Mouse (Mus musculus) hindbrain, embryonic 11.5 days (tissue): ENCODE measurements around the gene Stx1a. TPM values are rescaled to one million over a fixed set of nuclear protein-coding genes. Genes with fewer than 3 reads are reported as not detected.

Experiments used
- ATAC-seq: fragments of 200-750 bp; cut with Nextera tagmentation; 2 replicates; pipeline ENCODE4 v1.8.0; 2017; ENCODE audit warnings: mild to moderate bottlenecking, moderate TSS enrichment, moderate library complexity; ENCODE audit not compliant: low FRiP score
- DNase-seq: peaks from one replicate; pipeline ENCODE4 v3.0.0-alpha.2; 2015; ENCODE audit warnings: low spot score
- H3K27ac ChIP-seq: fragments of 300-500 bp; sonication (generic); 2 replicates; pipeline ENCODE4 v1.5.1; 2014; ENCODE audit warnings: mild to moderate bottlenecking, low read depth, low read length
- H3K27me3 ChIP-seq: fragments of 300-500 bp; sonication (generic); 2 replicates; pipeline ENCODE4 v1.6.1; 2014; ENCODE audit warnings: mild to moderate bottlenecking, low read length, moderate library complexity, mixed read lengths; ENCODE audit not compliant: control insufficient read depth, insufficient read depth
- H3K36me3 ChIP-seq: fragments of 300-500 bp; sonication (generic); 2 replicates; pipeline ENCODE4 v1.6.1; 2014; ENCODE audit warnings: mild to moderate bottlenecking, low read length, moderate library complexity, mixed read lengths; ENCODE audit not compliant: control insufficient read depth, insufficient read depth
- H3K4me1 ChIP-seq: fragments of 300-500 bp; sonication (generic); replicated peaks from 2 replicates; pipeline ENCODE4 v1.6.1; 2014; ENCODE audit warnings: low read length, mixed read lengths; ENCODE audit not compliant: control insufficient read depth, insufficient read depth
- H3K4me2 ChIP-seq: fragments of 300-500 bp; sonication (generic); replicated peaks from 2 replicates; pipeline ENCODE4 v1.6.1; 2014; ENCODE audit warnings: mild to moderate bottlenecking, low read depth, low read length
- H3K4me3 ChIP-seq: fragments of 300-500 bp; sonication (generic); 2 replicates; pipeline ENCODE4 v1.5.1; 2014; ENCODE audit warnings: low read depth, low read length
- H3K9ac ChIP-seq: fragments of 300-500 bp; sonication (generic); 2 replicates; pipeline ENCODE4 v1.6.1; 2014; ENCODE audit warnings: low read depth, low read length
- H3K9me3 ChIP-seq: fragments of 300-500 bp; sonication (generic); 2 replicates; pipeline ENCODE4 v1.6.1; 2016; ENCODE audit warnings: low read length; ENCODE audit not compliant: control insufficient read depth
- WGBS: fragments of 180-500 bp; shearing (Covaris S2); extraction: QIAGEN DNeasy Blood & Tissue Kit; methylation state at CpG from one replicate; pipeline ENCODE4 v1.1.7; 2014; 5-methylcytosine and 5-hydroxymethylcytosine counted together
- polyA plus RNA-seq: library from polyadenylated mRNA; unstranded; fragments of >200 nt; fragmentation: Nextera tagmentation; extraction: Ambion mirVana; gene quantifications from 2 replicates; pipeline ENCODE4 v1.2.1, GENCODE M21; 2014

Gene Stx1a
- polyA plus RNA-seq, 1 experiment from 2014 or later, result 21.8 TPM

DNA sequence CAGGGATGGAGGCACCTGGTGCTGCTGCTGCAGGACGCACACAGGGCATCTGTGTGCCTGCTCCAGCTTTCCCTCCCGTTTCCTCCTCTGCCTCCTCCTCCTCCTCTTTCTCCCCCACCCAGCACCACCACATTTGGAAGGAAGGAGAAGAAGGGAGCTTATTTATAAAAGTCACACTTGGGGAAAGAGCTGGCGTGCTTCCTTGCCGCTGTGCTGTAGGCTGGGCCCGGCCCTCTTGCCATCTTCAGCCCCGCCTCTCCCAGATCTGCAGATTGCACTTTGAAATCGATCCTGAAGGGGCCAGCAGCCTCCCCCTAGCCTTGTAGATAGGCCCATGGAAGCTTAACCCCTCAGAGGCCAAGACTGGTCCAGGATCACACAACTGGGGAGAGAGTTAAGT is 2.6 kb downstream of the Stx1a start:
- Histone ChIP-seq H3K9me3 (no peaks in the 10 kb centered on the region), H3K4me2 (peak overlapping the region; percentile 11; the same call in 1 of the 2 replicates), H3K9ac (no peak overlapping the region), H3K4me1 (no peaks in the 10 kb centered on the region; the same call in 1 of the 2 replicates), H3K27me3 (no peaks in the 10 kb centered on the region), H3K4me3 (no peak overlapping the region), H3K27ac (no peak overlapping the region), H3K36me3 (no peaks in the 10 kb centered on the region)
- 20% methylated on average over 7 of the region's 7 CpGs for WGBS
- ATAC-seq (no peak), DNase-seq (peak; percentile 14)

DNA sequence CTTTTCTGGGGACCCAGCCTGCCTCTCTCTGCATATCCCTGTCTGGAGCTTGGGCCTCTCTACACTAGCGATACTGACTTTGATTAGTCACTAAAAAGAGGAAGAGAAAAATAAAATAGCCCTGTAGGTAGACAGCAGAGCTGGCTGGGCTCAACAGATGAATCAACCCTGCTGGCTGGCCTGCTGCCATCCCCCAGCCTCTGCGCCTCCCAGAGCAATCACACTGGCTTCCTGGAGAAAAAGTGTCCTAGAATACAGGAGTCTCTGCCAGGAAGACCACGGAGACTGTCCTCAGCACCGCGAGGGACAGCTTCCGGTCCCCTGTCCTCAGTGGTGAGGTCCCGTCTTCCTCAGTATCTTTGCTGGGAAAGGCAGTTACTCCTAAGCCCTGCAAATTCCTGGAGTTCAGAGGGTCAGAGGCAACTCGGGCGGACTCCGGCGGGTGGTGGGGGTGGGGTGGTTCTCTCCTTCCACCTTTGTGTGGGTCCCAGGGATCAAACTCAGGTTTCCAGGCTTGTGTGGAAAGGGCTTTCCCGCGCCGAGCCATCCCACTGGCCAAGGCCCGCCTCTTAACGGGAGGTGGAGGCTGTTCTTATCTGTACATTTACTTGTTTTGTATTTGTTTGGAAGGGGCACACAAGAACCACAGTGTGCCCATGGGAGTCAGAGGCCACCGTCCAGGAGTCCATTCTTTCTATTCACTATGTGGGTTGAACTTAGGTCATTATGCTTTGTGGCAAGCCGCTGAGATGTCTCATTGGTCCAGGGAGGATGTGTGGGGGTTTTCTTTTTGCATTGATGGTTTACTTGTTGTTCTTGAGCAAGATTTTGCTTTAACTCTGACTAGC is 5.9 kb downstream of the Stx1a start:
- Histone ChIP-seq H3K27ac (no peak overlapping the region), H3K4me2 (no peak overlapping the region), H3K27me3 (no peaks in the 10 kb centered on the region), H3K9me3 (no peaks in the 10 kb centered on the region), H3K4me3 (no peak overlapping the region), H3K36me3 (no peaks in the 10 kb centered on the region), H3K9ac (no peak overlapping the region), H3K4me1 (no peaks in the 10 kb centered on the region)
- DNase-seq (no peak), ATAC-seq (no peak)
- 56% methylated on average over 18 of the region's 18 CpGs for WGBS

DNA sequence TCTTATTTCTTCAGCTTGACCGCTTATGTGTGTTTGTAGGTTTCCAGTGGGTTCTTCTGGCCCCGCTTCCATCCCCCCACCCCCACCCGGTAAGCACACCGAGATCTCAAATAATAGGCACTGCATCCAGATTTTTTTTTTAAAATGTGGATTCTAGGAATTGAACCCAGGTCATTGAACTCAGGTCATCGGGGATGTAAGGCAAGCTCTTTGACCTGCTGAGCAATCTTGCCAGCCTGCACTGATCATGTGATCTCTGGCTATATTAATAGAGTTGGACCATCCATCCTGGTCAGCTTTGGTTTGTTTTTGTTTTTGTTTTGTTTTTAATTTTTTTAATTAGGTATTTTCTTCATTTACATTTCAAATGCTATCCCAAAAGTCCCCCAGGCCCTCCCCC is 9.3 kb downstream of the Stx1a start:
- Histone ChIP-seq H3K27me3 (no peaks in the 10 kb centered on the region), H3K4me3 (no peak overlapping the region), H3K4me2 (no peak overlapping the region), H3K27ac (no peak overlapping the region), H3K9me3 (no peaks in the 10 kb centered on the region), H3K36me3 (no peaks in the 10 kb centered on the region), H3K4me1 (no peaks in the 10 kb centered on the region), H3K9ac (no peak overlapping the region)
- no peak for ATAC-seq
- DNase-seq, result no peak
- 93% methylated on average over 5 of the region's 5 CpGs for WGBS

DNA sequence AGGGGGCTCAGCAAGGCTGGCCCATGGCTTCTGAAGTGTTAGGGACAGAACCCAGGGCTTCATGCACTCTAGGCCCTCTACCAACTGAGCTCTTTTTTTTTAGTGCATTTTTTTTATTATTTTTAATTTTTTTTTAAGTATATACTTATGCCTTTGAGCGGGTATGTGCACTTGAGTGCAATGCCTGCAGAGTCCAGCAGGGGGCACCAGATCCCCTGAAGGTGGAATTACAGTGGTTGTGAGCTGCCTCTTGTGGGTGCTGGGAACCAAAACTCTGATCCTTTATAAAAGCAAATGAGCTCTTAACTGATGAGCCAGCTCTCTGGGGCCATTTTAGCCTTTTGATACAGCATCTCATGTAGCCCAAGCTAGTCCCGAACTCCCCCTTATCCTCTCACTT is 11.3 kb downstream of the Stx1a start:
- 100% methylated on average over 2 of the region's 2 CpGs for WGBS
- Histone ChIP-seq H3K4me1 (no peaks in the 10 kb centered on the region), H3K27me3 (no peaks in the 10 kb centered on the region), H3K27ac (no peak overlapping the region), H3K9me3 (no peaks in the 10 kb centered on the region), H3K9ac (no peak overlapping the region), H3K4me2 (no peak overlapping the region), H3K36me3 (no peaks in the 10 kb centered on the region), H3K4me3 (no peak overlapping the region)
- no peak for ATAC-seq
- no peak for DNase-seq

DNA sequence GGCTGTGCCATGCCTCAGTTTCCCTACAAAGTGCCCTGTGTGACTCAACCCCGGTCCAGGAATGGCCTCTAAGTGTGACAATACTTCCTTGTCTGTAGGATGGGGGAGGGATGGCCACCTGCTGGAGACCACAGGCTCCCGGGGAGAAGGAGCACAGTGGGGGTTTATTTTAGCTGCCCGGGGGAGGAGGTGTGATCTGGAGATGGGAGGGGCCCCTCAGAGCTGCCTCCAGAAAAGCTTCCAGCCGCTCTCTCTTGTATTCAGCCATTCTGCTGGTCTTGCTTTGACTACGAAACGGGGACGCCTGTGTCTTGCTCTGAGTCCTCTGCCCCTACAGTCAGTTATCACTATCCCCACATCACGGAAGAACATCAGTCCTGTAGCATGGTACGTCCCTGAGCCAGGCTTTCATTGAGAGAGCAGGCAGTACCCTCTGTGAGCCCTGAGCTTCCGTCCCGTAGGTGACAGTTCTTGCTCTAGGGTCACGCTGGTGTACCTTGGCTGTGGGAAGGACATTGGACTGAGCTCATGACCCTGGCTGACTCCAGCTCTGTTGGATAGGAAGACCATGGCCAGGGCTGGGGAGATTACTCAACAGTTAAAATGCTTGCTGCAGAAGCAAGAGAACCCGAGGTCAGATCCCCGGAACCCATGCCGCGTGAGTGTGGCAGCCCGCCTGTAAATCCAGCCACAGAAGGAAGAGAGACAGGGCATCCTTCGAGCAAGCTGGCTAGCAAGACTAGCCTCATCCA is 12.5 kb downstream of the Stx1a start:
- ATAC-seq, result no peak
- 66% methylated on average over 18 of the region's 18 CpGs for WGBS
- Histone ChIP-seq H3K9ac (no peak overlapping the region), H3K36me3 (no peaks in the 10 kb centered on the region), H3K27me3 (no peaks in the 10 kb centered on the region), H3K4me3 (no peak overlapping the region), H3K27ac (no peak overlapping the region), H3K4me1 (no peaks in the 10 kb centered on the region), H3K9me3 (no peaks in the 10 kb centered on the region), H3K4me2 (no peak overlapping the region)
- no peak for DNase-seq

DNA sequence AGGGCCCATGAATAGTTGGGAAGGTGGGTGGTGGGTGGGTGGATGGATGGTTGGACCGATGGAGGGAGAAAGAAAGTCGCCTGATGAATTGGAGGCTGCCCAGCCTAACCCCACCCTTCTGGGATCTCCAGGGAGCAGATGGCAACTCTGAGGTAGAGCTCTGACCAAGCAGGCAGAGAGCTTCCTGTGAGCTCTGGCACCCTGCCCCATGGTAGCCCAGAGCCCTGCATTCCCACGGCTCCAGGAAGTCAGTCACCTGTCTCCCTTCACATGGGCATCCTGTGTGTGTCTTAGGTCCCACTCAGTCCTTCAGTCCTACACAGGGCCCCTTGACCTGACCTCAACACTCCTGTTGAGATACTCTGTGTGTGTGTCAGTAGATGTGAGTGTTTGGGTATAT is 14.7 kb downstream of the Stx1a start:
- no peaks in the 10 kb centered on the region for H3K9me3 ChIP-seq
- H3K4me3 ChIP-seq, result no peak overlapping the region
- H3K9ac ChIP-seq, result no peak overlapping the region
- 83% methylated on average over 3 of the region's 3 CpGs for WGBS
- H3K27me3 ChIP-seq, result no peaks in the 10 kb centered on the region; the same call in 1 of the 2 replicates
- DNase-seq (no peak), ATAC-seq (no peak)
- 0 out of 2 replicates have a peak, but pooled peaks cover 2% of the 10 kb centered on the region for H3K4me1 ChIP-seq
- no peaks in the 10 kb centered on the region for H3K36me3 ChIP-seq
- no peak overlapping the region for H3K27ac ChIP-seq
- no peak overlapping the region for H3K4me2 ChIP-seq

DNA sequence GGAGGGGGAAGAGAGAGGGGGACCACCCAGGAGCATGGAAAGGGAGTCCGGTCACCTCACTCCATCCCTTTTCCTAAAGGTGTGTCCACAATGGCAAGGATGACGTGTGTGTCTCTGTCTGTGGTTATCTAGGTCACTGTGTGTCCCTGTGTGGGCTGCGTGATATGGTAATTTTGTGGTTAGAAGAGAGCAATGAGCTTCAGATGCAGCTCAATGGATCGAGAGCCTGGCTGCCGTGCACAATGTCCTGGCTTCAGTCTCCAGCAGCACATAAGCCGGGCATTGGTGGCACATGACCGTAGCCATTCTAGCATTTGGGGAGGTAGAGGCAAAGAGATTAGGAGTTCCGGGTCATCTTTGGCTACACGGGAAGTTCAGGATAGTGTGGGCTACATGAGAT is 16.3 kb downstream of the Stx1a start:
- WGBS, result 91% methylated on average over 9 of the region's 9 CpGs
- Histone ChIP-seq H3K36me3 (no peaks in the 10 kb centered on the region), H3K9me3 (no peaks in the 10 kb centered on the region), H3K4me2 (no peak overlapping the region), H3K9ac (no peak overlapping the region), H3K4me3 (no peak overlapping the region), H3K27me3 (no peaks in the 10 kb centered on the region; the same call in 1 of the 2 replicates), H3K27ac (no peak overlapping the region), H3K4me1 (0 out of 2 replicates have a peak, but pooled peaks cover 2% of the 10 kb centered on the region)
- DNase-seq (no peak), ATAC-seq (no peak)

DNA sequence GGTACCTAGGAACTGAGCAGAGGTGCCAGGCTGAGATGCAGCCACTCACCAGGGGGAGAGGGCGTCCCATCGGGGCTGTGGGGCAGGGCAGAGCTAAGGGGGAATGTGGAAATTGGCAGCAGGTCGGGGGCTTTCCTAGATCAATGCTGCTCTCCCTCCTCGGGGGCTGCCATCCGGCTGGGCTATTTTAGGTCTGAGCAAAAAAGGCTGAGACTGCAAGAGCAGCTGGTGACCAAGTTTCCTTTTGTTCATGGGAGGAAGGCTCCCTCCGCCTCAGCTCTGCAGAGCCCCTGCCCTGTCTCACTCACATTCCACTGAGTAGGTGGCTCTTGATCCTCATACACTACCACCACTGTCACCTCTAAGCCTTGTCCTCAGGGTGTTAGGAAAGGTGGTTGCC is 16.8 kb downstream of the Stx1a start:
- H3K9me3 ChIP-seq, result no peaks in the 10 kb centered on the region
- no peak overlapping the region for H3K4me2 ChIP-seq
- no peak for ATAC-seq
- no peak overlapping the region for H3K27ac ChIP-seq
- WGBS, result 43% methylated on average over 6 of the region's 6 CpGs
- H3K9ac ChIP-seq, result no peak overlapping the region
- H3K4me3 ChIP-seq, result no peak overlapping the region
- DNase-seq, result no peak
- H3K27me3 ChIP-seq, result no peaks in the 10 kb centered on the region; the same call in 1 of the 2 replicates
- no peaks in the 10 kb centered on the region for H3K36me3 ChIP-seq
- H3K4me1 ChIP-seq, result 0 out of 2 replicates have a peak, but pooled peaks cover 2% of the 10 kb centered on the region
